Mouse (Mus musculus): Measurements from ENCODE around the gene Rtp1. TPM values are rescaled to one million over a fixed set of nuclear protein-coding genes. Genes with fewer than 3 reads are reported as not detected.
A peak's percentile ranks its signal among the peaks of the same experiment; 100 is the strongest.

Rtp1 gene
- not detected in 2 replicates for total RNA-seq (2017)

- ATAC-seq (replicated peaks in 1 of 2; ENCODE audit: insufficient read depth in 1 of 2, low FRiP score in 2 of 2, low TSS enrichment in 1 of 2, low read depth in 1 of 2, poor library complexity in 2 of 2, severe bottlenecking in 2 of 2): no peak
Measured at GRCm38 (mm10) chr16:23428647-23429319, at the start of gene Rtp1. TSS of gene Rtp1 (plus strand) at chr16:23429133.

GRCm38 (mm10) chr16:23379536-23380230, 49.2 kb upstream of the Rtp1 start:
- ATAC-seq (replicated peaks in 1 of 2; ENCODE audit: insufficient read depth in 1 of 2, low FRiP score in 2 of 2, low TSS enrichment in 1 of 2, low read depth in 1 of 2, poor library complexity in 2 of 2, severe bottlenecking in 2 of 2): no peak

GRCm38 (mm10) chr16:23384304-23384703, 44.6 kb upstream of the Rtp1 start:
- no peak for ATAC-seq (replicated peaks in 1 of 2; ENCODE audit: insufficient read depth in 1 of 2, low FRiP score in 2 of 2, low TSS enrichment in 1 of 2, low read depth in 1 of 2, poor library complexity in 2 of 2, severe bottlenecking in 2 of 2)

GRCm38 (mm10) chr16:23397931-23398330, 31.0 kb upstream of the Rtp1 start:
- no peak for ATAC-seq (replicated peaks in 1 of 2; ENCODE audit: insufficient read depth in 1 of 2, low FRiP score in 2 of 2, low TSS enrichment in 1 of 2, low read depth in 1 of 2, poor library complexity in 2 of 2, severe bottlenecking in 2 of 2)

GRCm38 (mm10) chr16:23401463-23401862, 27.5 kb upstream of the Rtp1 start:
- 0 out of 4 replicates have a peak, but pooled peaks of 1 of the 2 experiments have one; percentile 17 for ATAC-seq (replicated peaks in 1 of 2; ENCODE audit: insufficient read depth in 1 of 2, low FRiP score in 2 of 2, low TSS enrichment in 1 of 2, low read depth in 1 of 2, poor library complexity in 2 of 2, severe bottlenecking in 2 of 2)

GRCm38 (mm10) chr16:23401959-23402358, 27.0 kb upstream of the Rtp1 start:
- ATAC-seq (replicated peaks in 1 of 2; ENCODE audit: insufficient read depth in 1 of 2, low FRiP score in 2 of 2, low TSS enrichment in 1 of 2, low read depth in 1 of 2, poor library complexity in 2 of 2, severe bottlenecking in 2 of 2): no peak

- ATAC-seq (replicated peaks in 1 of 2; ENCODE audit: insufficient read depth in 1 of 2, low FRiP score in 2 of 2, low TSS enrichment in 1 of 2, low read depth in 1 of 2, poor library complexity in 2 of 2, severe bottlenecking in 2 of 2): peak in 1 of 2 experiments; percentile 59; a peak in 1 of 4 replicates
Measured at GRCm38 (mm10) chr16:23403008-23403755, 25.8 kb upstream of the Rtp1 start.

- ATAC-seq (replicated peaks in 1 of 2; ENCODE audit: insufficient read depth in 1 of 2, low FRiP score in 2 of 2, low TSS enrichment in 1 of 2, low read depth in 1 of 2, poor library complexity in 2 of 2, severe bottlenecking in 2 of 2): no peak
Measured at GRCm38 (mm10) chr16:23412930-23413329, 16.0 kb upstream of the Rtp1 start.

GRCm38 (mm10) chr16:23416261-23416656, 12.7 kb upstream of the Rtp1 start:
- ATAC-seq (replicated peaks in 1 of 2; ENCODE audit: insufficient read depth in 1 of 2, low FRiP score in 2 of 2, low TSS enrichment in 1 of 2, low read depth in 1 of 2, poor library complexity in 2 of 2, severe bottlenecking in 2 of 2): no peak

- no peak for ATAC-seq (replicated peaks in 1 of 2; ENCODE audit: insufficient read depth in 1 of 2, low FRiP score in 2 of 2, low TSS enrichment in 1 of 2, low read depth in 1 of 2, poor library complexity in 2 of 2, severe bottlenecking in 2 of 2)
Measured at GRCm38 (mm10) chr16:23416657-23417293, 12.2 kb upstream of the Rtp1 start.

- ATAC-seq (replicated peaks in 1 of 2; ENCODE audit: insufficient read depth in 1 of 2, low FRiP score in 2 of 2, low TSS enrichment in 1 of 2, low read depth in 1 of 2, poor library complexity in 2 of 2, severe bottlenecking in 2 of 2): no peak
Measured at GRCm38 (mm10) chr16:23417456-23418240, 11.3 kb upstream of the Rtp1 start.

GRCm38 (mm10) chr16:23419565-23420085, 9.3 kb upstream of the Rtp1 start:
- ATAC-seq (replicated peaks in 1 of 2; ENCODE audit: insufficient read depth in 1 of 2, low FRiP score in 2 of 2, low TSS enrichment in 1 of 2, low read depth in 1 of 2, poor library complexity in 2 of 2, severe bottlenecking in 2 of 2): no peak

GRCm38 (mm10) chr16:23423825-23424224, 5.1 kb upstream of the Rtp1 start:
- ATAC-seq (replicated peaks in 1 of 2; ENCODE audit: insufficient read depth in 1 of 2, low FRiP score in 2 of 2, low TSS enrichment in 1 of 2, low read depth in 1 of 2, poor library complexity in 2 of 2, severe bottlenecking in 2 of 2): no peak

GRCm38 (mm10) chr16:23427701-23428100, 1.2 kb upstream of the Rtp1 start:
- ATAC-seq (replicated peaks in 1 of 2; ENCODE audit: insufficient read depth in 1 of 2, low FRiP score in 2 of 2, low TSS enrichment in 1 of 2, low read depth in 1 of 2, poor library complexity in 2 of 2, severe bottlenecking in 2 of 2): no peak

GRCm38 (mm10) chr16:23429991-23430390, 1.1 kb downstream of the Rtp1 start:
- no peak for ATAC-seq (replicated peaks in 1 of 2; ENCODE audit: insufficient read depth in 1 of 2, low FRiP score in 2 of 2, low TSS enrichment in 1 of 2, low read depth in 1 of 2, poor library complexity in 2 of 2, severe bottlenecking in 2 of 2)

- ATAC-seq (replicated peaks in 1 of 2; ENCODE audit: insufficient read depth in 1 of 2, low FRiP score in 2 of 2, low TSS enrichment in 1 of 2, low read depth in 1 of 2, poor library complexity in 2 of 2, severe bottlenecking in 2 of 2): no peak; a peak in 1 of 4 replicates
Measured at GRCm38 (mm10) chr16:23437404-23438166, 8.7 kb downstream of the Rtp1 start.

Measured in hematopoietic stem cell, adult 5-6 weeks (primary cell).